Mouse (Mus musculus) E14TG2a.4 (cell line): ENCODE data around the gene Iqgap2.

Source experiments
- CTCF ChIP-seq: conservative IDR thresholded peaks from 2 replicates; pipeline ENCODE4 v1.5.1; 2014; ENCODE audit warnings: low read length
- NANOG ChIP-seq: IDR thresholded peaks from 2 replicates; pipeline ENCODE4 v1.6.1; 2014; ENCODE audit warnings: borderline replicate concordance, low read length, mixed read lengths

DNA sequence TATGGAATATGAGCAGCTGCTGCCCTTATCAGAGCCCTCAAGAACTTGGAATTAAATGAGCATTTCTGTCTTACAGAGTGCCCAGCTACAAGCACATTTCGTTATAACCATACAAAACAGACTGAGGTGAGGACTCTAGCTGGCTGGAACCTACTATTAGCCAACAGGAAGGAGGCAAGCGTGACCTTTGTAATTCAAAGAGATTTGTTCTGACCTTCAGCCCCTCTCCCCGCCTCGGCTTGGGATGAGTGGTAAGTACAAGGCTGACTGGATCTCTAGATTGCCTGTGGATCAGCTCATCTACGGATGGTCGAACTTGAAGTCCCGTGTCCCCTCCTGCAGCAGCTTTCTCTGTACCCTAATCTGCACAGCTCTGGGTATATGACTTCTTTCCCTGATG, 265.0 kb downstream of the Iqgap2 start:
- no peak for TF ChIP-seq CTCF
- no peak for TF ChIP-seq NANOG
